Comparison of ENCODE assay signal across 17 mouse cellular contexts in genomic region chr10:117337946-117338345, GRCm38 (mm10). TPM values are rescaled to one million over a fixed set of nuclear protein-coding genes. Genes with fewer than 3 reads are reported as not detected.
DNase-seq lines count a peak whose midpoint lies in the region; ATAC-seq and TF ChIP-seq lines count a peak whose summit lies in the region.
"Had no signal": no experiment of that assay in that cellular context is flagged by ENCODE, and none has a peak within 500 bp of the region (broad histone marks: within the 10 kb centered on the region; RNA-seq: fewer than 3 reads in every experiment).

No protein-coding gene starts in this region.

- H3K27me3 ChIP-seq in intestine, embryonic 16.5 days (replicated peaks; ENCODE audit: control insufficient read depth, insufficient read depth, low read length), result no peaks in the 10 kb centered on the region
- no peaks in the 10 kb centered on the region for H3K27me3 ChIP-seq in intestine, embryonic 15.5 days (replicated peaks)
- no peaks in the 10 kb centered on the region for H3K27me3 ChIP-seq in midbrain, postnatal 0 days (ENCODE audit: insufficient read depth, low read length)
- no peaks in the 10 kb centered on the region for H3K27me3 ChIP-seq in midbrain, embryonic 13.5 days
- H3K27me3 ChIP-seq in stomach, embryonic 15.5 days (replicated peaks), result no peaks in the 10 kb centered on the region
- H3K27me3 ChIP-seq: limb, embryonic 13.5 days had no signal

- no peaks in the 10 kb centered on the region for H3K9me3 ChIP-seq in intestine, embryonic 16.5 days (ENCODE audit: control insufficient read depth, low read length)
- no peaks in the 10 kb centered on the region for H3K9me3 ChIP-seq in intestine, embryonic 15.5 days
- H3K9me3 ChIP-seq in midbrain, postnatal 0 days (ENCODE audit: low read length), result no peaks in the 10 kb centered on the region
- no peaks in the 10 kb centered on the region for H3K9me3 ChIP-seq in midbrain, embryonic 13.5 days
- H3K9me3 ChIP-seq in stomach, embryonic 15.5 days, result no peaks in the 10 kb centered on the region
- H3K9me3 ChIP-seq: forebrain, embryonic 10.5 days; limb, embryonic 13.5 days had no signal

- H3K4me2 ChIP-seq in intestine, embryonic 16.5 days (ENCODE audit: low read depth, low read length), result no peak overlapping the region
- no peak overlapping the region for H3K4me2 ChIP-seq in intestine, embryonic 15.5 days (replicated peaks)
- no peak overlapping the region for H3K4me2 ChIP-seq in midbrain, postnatal 0 days (ENCODE audit: low read depth, low read length, poor library complexity, severe bottlenecking)
- H3K4me2 ChIP-seq in midbrain, embryonic 13.5 days (replicated peaks), result no peak overlapping the region
- H3K4me2 ChIP-seq in stomach, embryonic 15.5 days, result no peak overlapping the region
- H3K4me2 ChIP-seq: limb, embryonic 13.5 days; lung, embryonic 14.5 days had no signal

- TF ChIP-seq CTCF in midbrain, postnatal 0 days (IDR thresholded peaks at IDR 0.05), result peak; percentile 57

- H3K9ac ChIP-seq in intestine, embryonic 16.5 days (ENCODE audit: low read depth, low read length), result no peak overlapping the region
- H3K9ac ChIP-seq in intestine, embryonic 15.5 days, result no peak overlapping the region
- H3K9ac ChIP-seq in midbrain, postnatal 0 days (replicated peaks; ENCODE audit: low read length, poor library complexity, severe bottlenecking), result no peak overlapping the region
- H3K9ac ChIP-seq in midbrain, embryonic 13.5 days (replicated peaks), result no peak overlapping the region
- H3K9ac ChIP-seq in stomach, embryonic 15.5 days, result no peak overlapping the region
- H3K9ac ChIP-seq: limb, embryonic 13.5 days; lung, embryonic 14.5 days had no signal

- H3K36me3 ChIP-seq in intestine, embryonic 16.5 days (ENCODE audit: control insufficient read depth, insufficient read depth, low read length), result no peaks in the 10 kb centered on the region
- H3K36me3 ChIP-seq in intestine, embryonic 15.5 days, result no peaks in the 10 kb centered on the region
- no peaks in the 10 kb centered on the region for H3K36me3 ChIP-seq in midbrain, postnatal 0 days (ENCODE audit: insufficient read depth, low read length)
- no peaks in the 10 kb centered on the region for H3K36me3 ChIP-seq in midbrain, embryonic 13.5 days
- no peaks in the 10 kb centered on the region for H3K36me3 ChIP-seq in stomach, embryonic 15.5 days

- 0 out of 2 replicates have a peak, but pooled peaks have one; percentile 22 for ATAC-seq in intestine, embryonic 16.5 days
- ATAC-seq in intestine, embryonic 15.5 days, result no peak
- no peak for ATAC-seq in midbrain, postnatal 0 days (ENCODE audit: low FRiP score)
- ATAC-seq in midbrain, embryonic 13.5 days, result no peak
- ATAC-seq in stomach, embryonic 15.5 days (ENCODE audit: insufficient read depth, low FRiP score, low read depth), result 0 out of 2 replicates have a peak, but pooled peaks have one; percentile 37

- no peak overlapping the region for H3K4me3 ChIP-seq in intestine, embryonic 16.5 days (ENCODE audit: low read length)
- no peak overlapping the region for H3K4me3 ChIP-seq in intestine, embryonic 15.5 days (replicated peaks)
- no peak overlapping the region for H3K4me3 ChIP-seq in midbrain, postnatal 0 days (ENCODE audit: low read depth, low read length)
- H3K4me3 ChIP-seq in midbrain, embryonic 13.5 days (replicated peaks), result no peak overlapping the region
- H3K4me3 ChIP-seq in stomach, embryonic 15.5 days (replicated peaks), result no peak overlapping the region
- H3K4me3 ChIP-seq: forebrain, embryonic 10.5 days; limb, embryonic 13.5 days; myocyte had no signal

- no peak overlapping the region for H3K27ac ChIP-seq in intestine, embryonic 16.5 days (ENCODE audit: low read length)
- H3K27ac ChIP-seq in intestine, embryonic 15.5 days, result no peak overlapping the region
- no peak overlapping the region for H3K27ac ChIP-seq in midbrain, postnatal 0 days (ENCODE audit: low read depth, low read length)
- no peak overlapping the region for H3K27ac ChIP-seq in midbrain, embryonic 13.5 days
- no peak overlapping the region for H3K27ac ChIP-seq in stomach, embryonic 15.5 days
- H3K27ac ChIP-seq: forebrain, embryonic 10.5 days; limb, embryonic 13.5 days had no signal

- no peaks in the 10 kb centered on the region for H3K4me1 ChIP-seq in intestine, embryonic 16.5 days (ENCODE audit: control insufficient read depth, insufficient read depth, low read length)
- H3K4me1 ChIP-seq in intestine, embryonic 15.5 days (replicated peaks), result no peaks in the 10 kb centered on the region
- H3K4me1 ChIP-seq in midbrain, postnatal 0 days (ENCODE audit: insufficient read depth, low read length), result no peaks in the 10 kb centered on the region
- peaks cover 3% of the 10 kb centered on the region; the same call in 1 of the 2 replicates for H3K4me1 ChIP-seq in midbrain, embryonic 13.5 days (replicated peaks)
- no peaks in the 10 kb centered on the region for H3K4me1 ChIP-seq in stomach, embryonic 15.5 days
- H3K4me1 ChIP-seq: limb, embryonic 13.5 days had no signal

- DNase-seq in midbrain, postnatal 0 days (ENCODE audit: low spot score), result no peak
- peak; percentile 40 for DNase-seq in MN1 (ENCODE audit: low spot score)
- DNase-seq in spleen, postnatal 36 days (ENCODE audit: low spot score in 2 of 2), result no peak
- no peak for DNase-seq in urinary bladder, postnatal 4 days (ENCODE audit: low spot score in 2 of 2)
- DNase-seq: cerebellum, adult 2 months; kidney, adult 2 months; kidney, postnatal 4 days; layer of hippocampus, postnatal 36 days; lung, embryonic 14.5 days had no signal

RNA-seq across cellular contexts. Expression of gene Cpsf6, which starts 41.9 kb away (rescaled TPM):
- 105 and 110 TPM in 2 replicates for polyA plus RNA-seq in intestine, embryonic 16.5 days (2015; fragmentation: Nextera tagmentation; extraction: Ambion mirVana)
- polyA plus RNA-seq in intestine, embryonic 15.5 days (2015; fragmentation: Nextera tagmentation; extraction: Ambion mirVana), result 112 and 129 TPM in 2 replicates
- total RNA-seq in midbrain, postnatal 0 days (2014; rRNA removed), result 120 and 151 TPM in 2 replicates
- polyA plus RNA-seq in midbrain, postnatal 0 days (2015; fragmentation: Nextera tagmentation; extraction: Ambion mirVana), result 78.9 and 85.1 TPM in 2 replicates
- 203 and 210 TPM in 2 replicates for polyA plus RNA-seq in midbrain, embryonic 13.5 days (2015; fragmentation: Nextera tagmentation; extraction: Ambion mirVana)
- polyA plus RNA-seq in stomach, embryonic 15.5 days (2015; fragmentation: Nextera tagmentation; extraction: Ambion mirVana), result 117 and 129 TPM in 2 replicates

RNA-seq across cellular contexts. Expression of gene Lyz1, which starts 45.3 kb away (rescaled TPM):
- 17.3 and 17.7 TPM in 2 replicates for polyA plus RNA-seq in intestine, embryonic 16.5 days (2015; fragmentation: Nextera tagmentation; extraction: Ambion mirVana)
- 12.9 and 15.4 TPM in 2 replicates for polyA plus RNA-seq in intestine, embryonic 15.5 days (2015; fragmentation: Nextera tagmentation; extraction: Ambion mirVana)
- total RNA-seq in midbrain, postnatal 0 days (2014; rRNA removed), result not detected in 2 replicates
- polyA plus RNA-seq in midbrain, postnatal 0 days (2015; fragmentation: Nextera tagmentation; extraction: Ambion mirVana), result 0.17 TPM in 1 of 2 replicates, not detected in the other
- polyA plus RNA-seq in midbrain, embryonic 13.5 days (2015; fragmentation: Nextera tagmentation; extraction: Ambion mirVana), result not detected in 2 replicates
- polyA plus RNA-seq in stomach, embryonic 15.5 days (2015; fragmentation: Nextera tagmentation; extraction: Ambion mirVana), result 1.9 and 2.7 TPM in 2 replicates
- polyA plus RNA-seq: forebrain, embryonic 10.5 days; hindbrain, embryonic 11.5 days; lung, embryonic 14.5 days; myocyte had no signal

RNA-seq across cellular contexts. Expression of gene Lyz2, which starts 55.8 kb away (rescaled TPM):
- polyA plus RNA-seq in intestine, embryonic 16.5 days (2015; fragmentation: Nextera tagmentation; extraction: Ambion mirVana), result 80.2 and 93.1 TPM in 2 replicates
- polyA plus RNA-seq in intestine, embryonic 15.5 days (2015; fragmentation: Nextera tagmentation; extraction: Ambion mirVana), result 97.1 and 105 TPM in 2 replicates
- 9.7 and 13.0 TPM in 2 replicates for total RNA-seq in midbrain, postnatal 0 days (2014; rRNA removed)
- 23.8 and 26.8 TPM in 2 replicates for polyA plus RNA-seq in midbrain, postnatal 0 days (2015; fragmentation: Nextera tagmentation; extraction: Ambion mirVana)
- 14.7 and 19.0 TPM in 2 replicates for polyA plus RNA-seq in midbrain, embryonic 13.5 days (2015; fragmentation: Nextera tagmentation; extraction: Ambion mirVana)
- 290 and 332 TPM in 2 replicates for polyA plus RNA-seq in stomach, embryonic 15.5 days (2015; fragmentation: Nextera tagmentation; extraction: Ambion mirVana)

Comparison
In these comparisons a context has a peak if more than half of its experiments do, and no peak if none do; other contexts are left out.
1. ATAC-seq: peak in intestine, embryonic 16.5 days (single experiment) and stomach, embryonic 15.5 days (single experiment); none in intestine, embryonic 15.5 days (single experiment), midbrain, postnatal 0 days (single experiment) and midbrain, embryonic 13.5 days (single experiment).